Comparison of ENCODE assay signal across 7 mouse cellular contexts in genomic region chr10:34280591-34281175, GRCm38 (mm10). TPM values are rescaled to one million over a fixed set of nuclear protein-coding genes. Genes with fewer than 3 reads are reported as not detected.
DNase-seq lines count a peak whose midpoint lies in the region; ATAC-seq lines count a peak whose summit lies in the region.

No protein-coding gene starts in this region.

- H3K4me1 ChIP-seq in embryonic facial prominence, embryonic 11.5 days (ENCODE audit: control insufficient read depth, insufficient read depth, low read length) = no peaks in the 10 kb centered on the region; the same call in 1 of the 2 replicates
- peaks cover 10% of the 10 kb centered on the region for H3K4me1 ChIP-seq in lung, embryonic 16.5 days (replicated peaks; ENCODE audit: control insufficient read depth, insufficient read depth, low read length)

- H3K36me3 ChIP-seq in embryonic facial prominence, embryonic 11.5 days (replicated peaks; ENCODE audit: control insufficient read depth, insufficient read depth, low read depth, low read length) = no peaks in the 10 kb centered on the region
- H3K36me3 ChIP-seq in lung, embryonic 16.5 days (ENCODE audit: control insufficient read depth, insufficient read depth, low read length) = no peaks in the 10 kb centered on the region

- no peak for ATAC-seq in embryonic facial prominence, embryonic 11.5 days (replicated peaks; ENCODE audit: insufficient number of reproducible peaks, low FRiP score, low TSS enrichment, low read depth)
- no peak for ATAC-seq in lung, embryonic 16.5 days (ENCODE audit: low read depth)

- H3K27me3 ChIP-seq in embryonic facial prominence, embryonic 11.5 days (ENCODE audit: control insufficient read depth, insufficient read depth, low read length) = no peaks in the 10 kb centered on the region
- H3K27me3 ChIP-seq in lung, embryonic 16.5 days (ENCODE audit: control insufficient read depth, insufficient read depth, low read depth, low read length) = no peaks in the 10 kb centered on the region

- H3K4me3 ChIP-seq in embryonic facial prominence, embryonic 11.5 days (ENCODE audit: low read depth, low read length) = no peak overlapping the region
- peak overlapping the region; percentile 37 for H3K4me3 ChIP-seq in lung, embryonic 16.5 days (ENCODE audit: low read length)

- H3K4me2 ChIP-seq in embryonic facial prominence, embryonic 11.5 days (ENCODE audit: low read depth, low read length) = no peak overlapping the region
- H3K4me2 ChIP-seq in lung, embryonic 16.5 days (ENCODE audit: low read depth, low read length) = peak overlapping the region; percentile 61

- intact Hi-C loops in heart, postnatal 10 days (cut with DNase I) = loop anchor here (2.0 to 5.0 kb wide), 6 partner anchors 47 to 263 kb away; partner anchors contain the start of genes Calhm5, Dse and Rwdd1

- DNase-seq in CD8-positive naive resting alpha-beta T cell, adult 2 months (ENCODE audit: low read depth in 2 of 2, low spot score in 2 of 2) = peak; percentile 35 to 51
- peak; percentile 82 for DNase-seq in ZHBTc4 (ENCODE audit: low read depth, low spot score)
- peak; percentile 86 for DNase-seq in embryonic facial prominence, embryonic 11.5 days (ENCODE audit: low spot score)
- peak; percentile 70 to 75 for DNase-seq in heart, postnatal 10 days
- DNase-seq in kidney, postnatal 4 days = peak; percentile 44 to 57
- peak; percentile 85 for DNase-seq in retina, postnatal 1 day

- H3K27ac ChIP-seq in embryonic facial prominence, embryonic 11.5 days (replicated peaks; ENCODE audit: low read depth, low read length) = no peak overlapping the region
- H3K27ac ChIP-seq in lung, embryonic 16.5 days (ENCODE audit: low read length) = no peak overlapping the region

- WGBS in embryonic facial prominence, embryonic 11.5 days = 29% methylated on average over 13 of the region's 13 CpGs
- WGBS in lung, embryonic 16.5 days = 21% methylated on average over 13 of the region's 13 CpGs

- H3K9ac ChIP-seq in embryonic facial prominence, embryonic 11.5 days (replicated peaks; ENCODE audit: low read length) = no peak overlapping the region
- peak overlapping the region; percentile 40; the same call in 1 of the 2 replicates for H3K9ac ChIP-seq in lung, embryonic 16.5 days (ENCODE audit: low read length)

- H3K9me3 ChIP-seq in embryonic facial prominence, embryonic 11.5 days (replicated peaks; ENCODE audit: control insufficient read depth, low read length) = no peaks in the 10 kb centered on the region
- H3K9me3 ChIP-seq in lung, embryonic 16.5 days (ENCODE audit: control insufficient read depth, low read length) = no peaks in the 10 kb centered on the region

RNA-seq across cellular contexts. Expression of gene Tspyl1, which starts 1.3 kb away (rescaled TPM):
- 61.3 and 61.9 TPM in 2 replicates for polyA plus RNA-seq in embryonic facial prominence, embryonic 11.5 days (2014; fragmentation: Nextera tagmentation; extraction: Ambion mirVana)
- total RNA-seq in heart, postnatal 10 days (2021) = 10 to 100 TPM; 52.3 to 57.4 TPM
- 66.8 and 68.1 TPM in 2 replicates for polyA plus RNA-seq in lung, embryonic 16.5 days (2015; fragmentation: Nextera tagmentation; extraction: Ambion mirVana)

RNA-seq across cellular contexts. Expression of gene Tspyl4, which starts 16.6 kb away (rescaled TPM):
- 15.7 and 16.5 TPM in 2 replicates for polyA plus RNA-seq in embryonic facial prominence, embryonic 11.5 days (2014; fragmentation: Nextera tagmentation; extraction: Ambion mirVana)
- 10 to 100 TPM; 12.3 to 13.6 TPM for total RNA-seq in heart, postnatal 10 days (2021)
- 9.6 and 11.3 TPM in 2 replicates for polyA plus RNA-seq in lung, embryonic 16.5 days (2015; fragmentation: Nextera tagmentation; extraction: Ambion mirVana)
